Mouse (Mus musculus) erythroid progenitor cell, adult 5-6 weeks (primary cell): ENCODE measurements at regions not wholly inside any gene's neighbourhood (a gene's known extent, or its start where the extent isn't known, plus 50 kb on each side); places are given as distances from the start of the nearest gene placed in this dataset.

Experiments
- ATAC-seq: replicated peaks from 2 replicates; pipeline ENCODE4 v1.8.0; 2016; ENCODE audit warnings: moderate number of reproducible peaks, mild to moderate bottlenecking, moderate TSS enrichment, inconsistent platforms; ENCODE audit not compliant: poor library complexity, low FRiP score, severe bottlenecking

GRCm38 (mm10) chr10:91326661-91327312, 145.7 kb upstream of the Tmpo start:
- ATAC-seq = no peak

DNA sequence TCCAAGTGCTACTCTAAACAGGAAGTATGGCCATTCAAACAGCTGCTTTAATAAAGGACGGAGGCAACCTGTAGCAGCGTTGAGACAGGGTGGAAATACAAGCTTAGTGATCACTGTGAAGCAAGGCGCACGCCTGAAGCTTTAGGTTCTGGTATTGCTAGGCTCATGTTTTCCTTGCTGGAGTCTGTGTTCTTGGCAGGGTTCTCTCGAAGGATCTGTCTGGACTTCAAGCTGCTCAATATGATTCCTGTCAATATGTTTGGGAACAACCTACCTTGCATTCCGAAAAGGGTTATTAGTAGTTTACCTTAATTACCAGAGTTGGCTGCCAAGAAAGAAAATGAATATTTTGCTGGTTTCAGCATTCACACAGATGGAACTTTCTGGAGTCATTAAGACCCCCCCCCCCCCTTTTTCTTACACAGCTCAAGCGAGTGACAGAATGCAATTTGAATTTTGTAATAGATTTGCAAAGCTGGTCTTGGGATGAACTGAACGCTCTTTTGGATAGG, 145.1 kb upstream of the Tmpo start:
- ATAC-seq = no peak

- no peak for ATAC-seq
These were observed 140.1 kb upstream of the Tmpo start for GRCm38 (mm10) chr10:91321226-91321625.

DNA sequence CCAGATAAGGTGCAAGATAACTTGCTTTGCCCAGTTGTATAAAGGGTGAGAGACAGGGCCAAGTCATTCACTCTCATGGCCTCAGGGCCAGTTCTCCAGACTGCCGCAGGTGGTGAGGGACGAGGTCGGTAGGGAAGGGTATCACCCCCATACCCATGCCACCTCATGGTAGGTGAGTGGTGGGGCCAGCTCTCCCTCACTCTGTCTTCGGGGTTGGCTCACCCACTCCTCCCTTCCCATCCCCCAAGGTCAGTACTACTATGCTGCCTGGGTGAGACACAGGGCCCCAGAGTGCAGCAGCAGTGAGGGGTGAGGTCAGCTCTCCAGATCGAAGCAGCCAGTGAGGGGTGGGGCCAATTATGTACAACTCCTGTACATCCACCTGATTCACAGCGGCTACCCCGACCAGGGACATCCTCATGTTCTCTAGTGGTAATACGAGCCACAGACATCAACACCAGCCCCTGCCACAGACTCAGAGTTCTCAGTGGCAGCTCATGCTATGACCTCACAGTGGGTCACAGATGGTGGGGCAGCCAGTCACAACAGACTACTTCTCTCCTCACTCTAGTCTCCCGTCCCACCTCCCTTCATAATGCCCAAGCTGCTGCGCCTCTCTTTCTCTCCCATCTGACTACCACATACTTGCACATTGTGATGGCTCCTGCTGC, 138.5 kb upstream of the Tmpo start:
- no peak for ATAC-seq

GRCm38 (mm10) chr10:91314441-91314840, 133.3 kb upstream of the Tmpo start:
- no peak for ATAC-seq

DNA sequence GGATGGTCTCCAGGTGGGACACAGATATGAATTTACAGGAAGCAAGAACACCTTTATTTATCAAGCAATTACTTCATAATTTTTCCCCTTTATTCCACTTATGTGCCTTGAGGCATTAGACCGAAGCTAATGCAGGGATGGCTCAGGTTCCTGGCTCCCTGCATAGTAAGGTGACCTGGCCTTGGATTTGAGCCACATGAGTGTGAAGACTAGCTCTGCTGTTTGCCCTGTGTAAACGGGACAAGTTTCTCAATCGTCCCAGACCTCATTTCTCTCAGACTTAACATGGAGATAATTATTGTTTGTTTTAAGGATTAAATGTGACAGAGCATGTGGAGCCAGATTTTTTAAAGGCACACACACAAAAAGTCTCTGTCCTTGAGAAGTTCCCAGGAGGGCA, 132.2 kb upstream of the Tmpo start:
- no peak for ATAC-seq

DNA sequence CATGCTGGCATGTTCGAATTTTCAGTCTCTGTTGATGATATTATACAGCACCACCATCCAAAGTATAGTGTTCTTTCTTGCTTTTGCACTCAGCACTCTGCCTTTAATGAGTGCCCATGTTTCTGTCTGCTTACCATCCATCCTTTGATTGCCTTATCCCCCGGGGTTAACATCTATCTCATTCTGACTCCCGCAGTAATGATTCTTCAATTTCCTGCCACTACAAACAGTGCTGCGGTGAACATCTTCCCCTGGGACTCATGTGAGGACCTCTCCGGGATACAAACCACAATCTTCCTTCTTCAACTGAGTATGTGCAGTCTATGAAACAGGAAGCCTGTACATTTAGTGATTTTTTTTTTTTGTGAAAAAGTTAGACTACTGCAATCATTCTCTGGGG, 131.8 kb upstream of the Tmpo start:
- no peak for ATAC-seq

DNA sequence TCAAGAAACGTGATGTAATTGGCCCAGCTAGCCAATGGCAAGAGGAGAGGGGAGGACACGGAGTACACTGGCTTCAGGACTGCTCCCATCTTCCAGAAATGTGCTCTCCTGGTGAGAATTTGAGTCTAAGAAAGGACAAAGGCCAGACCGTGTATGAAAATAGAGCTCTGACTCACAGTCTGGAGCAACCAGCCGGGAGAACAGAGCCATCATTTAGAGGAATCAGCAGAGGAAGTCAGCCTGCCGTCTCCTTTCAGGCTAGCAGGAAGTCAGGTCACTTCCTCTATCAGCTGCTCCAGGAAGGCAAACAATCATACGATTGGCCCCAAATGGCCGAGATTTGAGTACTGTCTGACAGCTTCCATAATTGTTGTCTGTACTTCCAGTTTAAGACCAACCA, 119.0 kb upstream of the Tmpo start:
- ATAC-seq = no peak

- ATAC-seq = no peak
These were observed 116.8 kb upstream of the Tmpo start for GRCm38 (mm10) chr10:91297792-91298460.

GRCm38 (mm10) chr10:91295345-91295744, 114.2 kb upstream of the Tmpo start:
- no peak for ATAC-seq

DNA sequence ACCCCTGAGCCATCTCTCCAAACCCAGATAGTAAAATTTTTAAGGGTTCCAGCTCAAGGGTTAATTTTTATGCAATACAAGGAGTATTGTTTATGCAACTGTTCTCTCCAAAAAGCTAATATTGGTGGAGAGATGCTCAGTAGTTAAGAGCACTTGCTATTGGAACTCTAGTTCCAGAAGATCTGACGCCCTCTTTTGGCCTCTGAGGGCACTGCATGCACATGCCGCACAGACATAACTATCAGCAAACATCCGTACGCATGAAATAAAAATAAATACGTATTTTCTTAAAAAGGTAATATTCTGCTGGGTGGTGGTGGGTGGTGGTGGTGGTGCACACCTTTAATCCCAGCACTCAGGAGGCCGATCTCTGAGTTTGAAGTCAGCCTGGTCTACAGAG, 112.1 kb upstream of the Tmpo start:
- no peak for ATAC-seq

DNA sequence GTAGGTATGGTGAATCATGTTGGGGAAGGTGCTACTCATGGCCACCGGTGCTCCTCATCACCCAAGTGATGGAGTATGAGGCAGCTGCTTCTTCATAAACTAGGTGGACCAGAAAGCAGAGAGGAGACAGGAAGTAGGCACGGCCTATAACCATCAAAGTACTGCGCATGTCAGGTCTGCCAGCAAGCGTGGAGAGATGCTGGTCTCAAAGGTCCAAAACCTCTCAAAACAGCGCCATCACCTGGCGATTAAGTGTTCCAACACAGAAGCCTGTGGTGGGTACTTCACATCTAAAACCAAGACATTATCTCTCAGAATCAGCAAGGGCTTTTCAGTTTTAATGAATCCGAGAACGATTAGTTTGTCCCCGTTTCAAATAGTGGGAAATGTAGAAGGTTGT, 103.1 kb upstream of the Tmpo start:
- no peak for ATAC-seq

- peak; percentile 81 for ATAC-seq
These were observed 90.0 kb upstream of the Tmpo start for GRCm38 (mm10) chr10:91270955-91271741.

GRCm38 (mm10) chr10:91270268-91270954, 89.3 kb upstream of the Tmpo start:
- peak; percentile 84 for ATAC-seq

DNA sequence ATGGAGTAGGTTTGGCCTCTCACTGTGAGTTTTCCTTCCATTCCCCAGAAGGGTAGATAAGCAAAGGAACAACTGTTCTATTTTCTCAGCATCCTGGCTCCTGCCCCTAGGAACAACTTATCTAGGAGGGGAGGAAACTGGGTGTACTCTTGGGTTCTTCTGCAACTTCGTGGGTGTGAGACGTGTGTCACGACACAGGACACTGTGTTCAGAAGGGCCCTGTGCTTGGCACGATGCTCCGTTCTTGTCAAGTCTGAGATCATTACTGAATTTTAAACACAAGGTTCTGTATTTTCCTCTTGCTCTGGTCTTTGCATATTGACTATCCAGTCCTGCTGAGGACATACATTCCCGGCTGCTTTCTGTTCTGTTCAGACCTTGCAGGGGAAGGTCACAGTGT, 86.8 kb upstream of the Tmpo start:
- no peak for ATAC-seq

DNA sequence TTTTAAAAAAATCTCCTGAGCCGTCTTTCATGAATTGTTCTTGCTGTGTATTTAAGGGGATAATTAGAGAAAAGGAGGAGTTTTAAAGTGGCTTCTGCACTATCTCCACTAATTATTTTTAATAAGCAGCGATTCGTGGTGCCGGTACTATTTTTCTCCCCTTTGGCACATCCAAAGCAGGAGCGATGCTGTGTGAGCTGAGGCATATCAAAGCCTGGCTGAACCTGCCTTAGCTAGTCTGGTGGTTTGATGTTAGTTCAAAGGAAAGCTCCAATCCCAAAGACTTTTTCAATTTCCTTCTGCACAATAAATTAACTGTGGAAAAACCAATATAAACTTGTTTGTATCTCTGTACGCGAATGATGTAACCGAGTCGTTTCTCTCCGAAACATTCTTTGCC, 79.3 kb upstream of the Tmpo start:
- ATAC-seq = no peak

- ATAC-seq = no peak
These were observed 68.6 kb upstream of the Tmpo start for GRCm38 (mm10) chr10:91249681-91250195.

DNA sequence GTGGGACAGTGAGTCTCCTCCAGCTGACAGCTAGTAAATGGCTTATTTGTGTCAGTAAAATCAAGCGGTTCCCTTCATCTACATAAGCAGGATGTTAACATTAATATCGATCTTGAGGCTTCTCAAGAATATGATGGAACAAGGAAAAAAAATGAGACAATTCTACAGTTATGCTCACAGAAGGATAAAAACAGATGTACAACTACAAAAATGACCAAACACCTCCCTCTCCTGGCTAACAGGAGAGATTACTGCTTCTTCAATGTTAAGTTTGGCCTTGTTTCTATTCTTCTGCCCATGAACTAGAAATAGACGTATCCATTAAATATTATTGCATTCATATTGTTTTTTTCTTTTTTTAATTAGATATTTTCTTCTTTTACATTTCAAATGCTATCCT, 63.2 kb upstream of the Tmpo start:
- no peak for ATAC-seq

GRCm38 (mm10) chr10:91242491-91243046, 61.5 kb upstream of the Tmpo start:
- no peak for ATAC-seq
